Mouse (Mus musculus): ENCODE measurements around the gene Chd3. TPM values are rescaled to one million over a fixed set of nuclear protein-coding genes. Genes with fewer than 3 reads are reported as not detected.

The Chd3 gene
- total and polyA plus RNA-seq, 3 experiments, result 31.9 to 92.0 (median 66.4) TPM

DNA sequence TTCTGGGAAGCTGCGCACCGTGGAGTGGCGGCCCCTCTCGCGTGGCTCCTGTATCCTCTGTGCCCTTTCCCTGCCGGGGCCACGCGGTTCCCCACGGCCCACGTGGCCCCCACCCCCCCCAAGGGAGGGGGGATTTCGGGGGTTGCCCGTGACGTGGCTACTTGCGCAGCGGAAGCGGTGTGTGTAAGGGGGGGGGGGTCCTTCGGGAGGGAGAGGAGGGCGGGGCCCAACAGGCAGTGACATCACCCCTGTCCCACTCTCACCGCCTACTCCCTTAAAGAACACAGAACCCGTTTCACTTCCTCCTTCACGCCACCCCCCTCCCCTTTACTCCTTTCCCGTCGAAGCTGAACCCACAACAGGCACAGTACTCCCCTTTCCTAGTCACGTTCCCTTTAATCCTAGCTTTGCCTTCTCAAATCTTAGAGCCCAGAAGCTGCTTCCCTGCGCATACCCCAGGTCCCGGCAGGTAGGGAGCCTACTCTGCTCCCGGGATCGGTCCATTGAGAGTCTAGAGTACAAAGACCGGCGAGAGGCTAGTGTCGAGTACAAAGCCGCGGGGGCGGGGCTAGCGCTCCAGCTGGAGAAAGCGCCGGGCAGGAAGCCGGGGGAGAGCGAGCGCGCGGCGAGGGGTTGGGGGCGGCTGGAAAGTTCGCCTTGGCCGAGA, 40.3 kb upstream of the Chd3 start (continued):
- TF ChIP-seq MXI1 (IDR thresholded peaks at IDR 0.05; ENCODE audit: low read depth, low read length) (peak; percentile 99), ZMIZ1 (IDR thresholded peaks at IDR 0.05; ENCODE audit: low read depth, low read length) (peak; percentile 62; the same call in 1 of the 2 replicates), TBP (conservative IDR thresholded peaks at IDR 0.05; ENCODE audit: low read depth, low read length) (0 out of 2 replicates have a peak, but pooled peaks have one; percentile 50)

DNA sequence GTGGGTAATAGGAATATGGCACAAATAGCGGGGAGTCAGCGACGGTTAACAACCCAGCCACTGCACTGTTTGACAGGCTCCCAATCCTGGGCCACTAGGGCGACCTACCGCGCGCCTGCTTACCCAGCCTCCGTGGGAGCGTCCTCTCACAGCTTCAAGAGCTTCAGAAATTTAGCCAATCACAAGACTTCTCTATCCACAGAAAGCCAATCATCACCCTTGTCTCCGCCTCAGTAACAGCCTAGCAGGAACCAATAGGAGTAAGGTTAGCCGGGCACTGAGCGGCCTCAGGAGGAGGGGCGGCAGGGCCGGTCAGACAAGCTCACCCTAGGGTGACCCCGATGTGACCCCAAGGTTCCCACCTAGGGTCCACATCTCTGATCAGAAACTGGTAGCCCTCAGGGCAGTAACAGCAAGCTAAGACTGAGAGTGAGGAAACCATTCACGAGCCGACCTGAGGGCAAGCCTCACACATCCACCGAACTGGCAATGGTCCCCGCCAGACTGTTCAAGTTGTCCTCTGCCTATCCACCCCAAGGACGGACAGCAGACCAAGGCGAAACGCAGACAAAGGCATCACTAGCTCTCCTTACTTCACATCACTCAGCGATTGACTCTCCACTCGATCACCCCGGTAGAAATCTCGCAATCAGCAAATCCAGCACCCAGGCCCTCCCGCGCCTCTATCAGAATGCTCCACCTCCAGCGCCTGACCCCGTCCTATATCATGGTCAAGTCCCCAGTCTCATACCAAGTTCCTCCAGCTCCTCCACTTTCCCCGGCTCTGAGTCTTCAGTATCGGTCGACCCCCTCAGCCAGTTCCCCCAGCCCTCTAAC, 39.6 kb upstream of the Chd3 start:
- dilution Hi-C loops (cut with MboI; ENCODE audit: extremely low pct_ligation_motif_present, extremely low pct_unique_long_range_greater_than_20kb, low sequenced_read_pairs) (no loop called here), in situ Hi-C loops (cut with MboI; ENCODE audit: low pct_ligation_motif_present, low pct_unique_long_range_greater_than_20kb, low sequenced_read_pairs) (loop anchor here (10.0 kb wide), 1 partner anchor 116 kb away; no protein-coding TSS in a partner anchor)
- TF ChIP-seq TCF12 (IDR thresholded peaks at IDR 0.05; ENCODE audit: low read depth, low read length) (peak; percentile 54), POLR2A (IDR thresholded peaks at IDR 0.05; ENCODE audit: low read depth, low read length) (peak; percentile 72), USF1 (IDR thresholded peaks at IDR 0.05; ENCODE audit: low read depth, low read length) (no peak), BHLHE40 (IDR thresholded peaks at IDR 0.05; ENCODE audit: low read depth, low read length) (no peak), TBP (conservative IDR thresholded peaks at IDR 0.05; ENCODE audit: low read depth, low read length) (0 out of 2 replicates have a peak, but pooled peaks have one; percentile 57), POLR2AphosphoS2 (IDR thresholded peaks at IDR 0.05; ENCODE audit: low read depth, low read length) (0 out of 2 replicates have a peak, but pooled peaks have one; percentile 25), NRF1 (IDR thresholded peaks at IDR 0.05; ENCODE audit: low read depth, low read length) (peak; percentile 59), SMC3 (IDR thresholded peaks at IDR 0.05; ENCODE audit: low read depth, low read length) (no peak), KAT2A (IDR thresholded peaks at IDR 0.05; ENCODE audit: insufficient replicate concordance, low read length) (no peak), SIN3A (IDR thresholded peaks at IDR 0.05; ENCODE audit: low read length) (no peak), JUN (IDR thresholded peaks at IDR 0.05; ENCODE audit: insufficient read depth, low read depth, low read length) (no peak), NELFE (IDR thresholded peaks at IDR 0.05; ENCODE audit: low read depth, low read length) (peak; percentile 74), ZC3H11A (IDR thresholded peaks at IDR 0.05; ENCODE audit: low read depth, low read length) (no peak)
- Histone ChIP-seq H3K27me3 (replicated peaks) (peaks cover 7% of the 10 kb centered on the region), H3K9me3 (replicated peaks; ENCODE audit: low read length) (no peaks in the 10 kb centered on the region), H3K27ac (ENCODE audit: insufficient read depth, low read depth) (peak overlapping the region; percentile 88), H3K79me2 (replicated peaks; ENCODE audit: control insufficient read depth, extremely low read depth, insufficient read depth, poor library complexity, severe bottlenecking) (peaks cover 7% of the 10 kb centered on the region; the same call in 1 of the 2 replicates), H3K4me1 (ENCODE audit: control insufficient read depth in 1 of 2, insufficient read depth in 2 of 2) (peaks cover 24 to 38% of the 10 kb centered on the region in 2 experiments), H3K36me3 (replicated peaks in 1 of 2; ENCODE audit: control insufficient read depth in 1 of 2, insufficient read depth in 1 of 2, low read length in 1 of 2) (peaks cover 37 to 43% of the 10 kb centered on the region in 2 experiments), H3K4me3 (replicated peaks in 1 of 3; ENCODE audit: low read depth in 2 of 3, low read length in 2 of 3, poor library complexity in 1 of 3) (peak overlapping the region; percentile 56 to 70 (median 67)), H3K9ac (ENCODE audit: insufficient read depth, low read depth) (peak overlapping the region; percentile 67), H3K4me2 (ENCODE audit: insufficient read depth, low read depth, poor library complexity, severe bottlenecking) (peak overlapping the region; percentile 78)
- DNase-seq (ENCODE audit: extremely low read depth), result peak; percentile 98

DNA sequence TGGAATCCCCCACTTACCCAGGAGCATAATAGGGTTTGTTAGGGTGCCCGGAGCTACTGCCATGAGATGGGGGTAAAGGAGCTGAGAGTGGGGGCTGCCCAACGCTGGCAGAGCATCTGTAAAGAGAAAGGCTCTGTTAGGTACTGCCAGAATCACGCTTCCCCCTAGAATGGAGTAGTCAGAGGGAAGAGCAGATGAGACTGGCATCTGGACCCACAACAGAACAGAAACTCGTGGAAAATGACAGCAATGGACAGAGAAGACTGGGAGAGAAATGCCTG, 38.5 kb upstream of the Chd3 start:
- H3K9me3 ChIP-seq (replicated peaks; ENCODE audit: low read length), result no peaks in the 10 kb centered on the region
- H3K79me2 ChIP-seq (replicated peaks; ENCODE audit: control insufficient read depth, extremely low read depth, insufficient read depth, poor library complexity, severe bottlenecking), result peaks cover 7% of the 10 kb centered on the region; the same call in 1 of the 2 replicates
- H3K27me3 ChIP-seq (replicated peaks), result peaks cover 3% of the 10 kb centered on the region
- dilution Hi-C loops (cut with MboI; ENCODE audit: extremely low pct_ligation_motif_present, extremely low pct_unique_long_range_greater_than_20kb, low sequenced_read_pairs), result no loop called here
- no peak for DNase-seq (ENCODE audit: extremely low read depth)
- TF ChIP-seq GABPA (IDR thresholded peaks at IDR 0.05; ENCODE audit: insufficient replicate concordance, low read depth, low read length) (no peak), CHD2 (IDR thresholded peaks at IDR 0.05; ENCODE audit: low read length) (no peak), USF1 (IDR thresholded peaks at IDR 0.05; ENCODE audit: low read depth, low read length) (no peak), MAZ (IDR thresholded peaks at IDR 0.05; ENCODE audit: low read depth, low read length) (no peak), MXI1 (IDR thresholded peaks at IDR 0.05; ENCODE audit: low read depth, low read length) (no peak), BHLHE40 (IDR thresholded peaks at IDR 0.05; ENCODE audit: low read depth, low read length) (no peak)
- H3K4me2 ChIP-seq (ENCODE audit: insufficient read depth, low read depth, poor library complexity, severe bottlenecking), result no peak overlapping the region
- in situ Hi-C loops (cut with MboI; ENCODE audit: low pct_ligation_motif_present, low pct_unique_long_range_greater_than_20kb, low sequenced_read_pairs), result loop anchor here (10.0 kb wide), 1 partner anchor 117 kb away; no protein-coding TSS in a partner anchor
- no peak overlapping the region for H3K4me3 ChIP-seq (replicated peaks in 1 of 3; ENCODE audit: low read depth in 2 of 3, low read length in 2 of 3, poor library complexity in 1 of 3)
- H3K9ac ChIP-seq (ENCODE audit: insufficient read depth, low read depth), result no peak overlapping the region
- H3K27ac ChIP-seq (ENCODE audit: insufficient read depth, low read depth), result no peak overlapping the region
- H3K36me3 ChIP-seq (replicated peaks in 1 of 2; ENCODE audit: control insufficient read depth in 1 of 2, insufficient read depth in 1 of 2, low read length in 1 of 2), result peaks cover 43 to 49% of the 10 kb centered on the region in 2 experiments
- H3K4me1 ChIP-seq (ENCODE audit: control insufficient read depth in 1 of 2, insufficient read depth in 2 of 2), result peaks cover 13 to 27% of the 10 kb centered on the region in 2 experiments

Measured in CH12.LX (cell line).